Mouse (Mus musculus): ENCODE measurements at regions not wholly inside any gene's neighbourhood (a gene's known extent, or its start where the extent isn't known, plus 50 kb on each side); places are given as distances from the start of the nearest gene placed in this dataset.

GRCm38 (mm10) chr4:46257061-46257795, 61.1 kb upstream of the Xpa start:
- Histone ChIP-seq H3K9ac (replicated peaks) (no peak overlapping the region), H3K9me3 (replicated peaks) (no peaks in the 10 kb centered on the region), H3K27me3 (replicated peaks) (no peaks in the 10 kb centered on the region), H3K27ac (replicated peaks) (no peak overlapping the region), H3K4me2 (no peak overlapping the region), H3K36me3 (no peaks in the 10 kb centered on the region), H3K4me1 (no peaks in the 10 kb centered on the region), H3K4me3 (replicated peaks) (no peak overlapping the region)
- no peak for ATAC-seq (ENCODE audit: low FRiP score)
- WGBS, result 75% methylated on average over 12 of the region's 12 CpGs

GRCm38 (mm10) chr4:46258774-46259173, 62.7 kb upstream of the Xpa start:
- Histone ChIP-seq H3K9me3 (replicated peaks) (no peaks in the 10 kb centered on the region), H3K4me3 (replicated peaks) (no peak overlapping the region), H3K27ac (replicated peaks) (no peak overlapping the region), H3K27me3 (replicated peaks) (no peaks in the 10 kb centered on the region), H3K4me1 (no peaks in the 10 kb centered on the region), H3K36me3 (no peaks in the 10 kb centered on the region), H3K9ac (replicated peaks) (no peak overlapping the region), H3K4me2 (no peak overlapping the region)
- ATAC-seq (ENCODE audit: low FRiP score), result no peak
- whole genome bisulfite sequencing, result 72% methylated on average over 5 of the region's 5 CpGs

- WGBS, result 44% methylated on average over 6 of the region's 6 CpGs
- Histone ChIP-seq H3K4me2 (no peak overlapping the region), H3K27ac (replicated peaks) (no peak overlapping the region; the same call in 1 of the 2 replicates), H3K9me3 (replicated peaks) (no peaks in the 10 kb centered on the region), H3K4me3 (replicated peaks) (no peak overlapping the region), H3K4me1 (no peaks in the 10 kb centered on the region), H3K9ac (replicated peaks) (no peak overlapping the region), H3K36me3 (no peaks in the 10 kb centered on the region), H3K27me3 (replicated peaks) (no peaks in the 10 kb centered on the region; the same call in 1 of the 2 replicates)
- ATAC-seq (ENCODE audit: low FRiP score), result no peak
Observed at GRCm38 (mm10) chr4:46268564-46269247, 72.6 kb upstream of the Xpa start.

DNA sequence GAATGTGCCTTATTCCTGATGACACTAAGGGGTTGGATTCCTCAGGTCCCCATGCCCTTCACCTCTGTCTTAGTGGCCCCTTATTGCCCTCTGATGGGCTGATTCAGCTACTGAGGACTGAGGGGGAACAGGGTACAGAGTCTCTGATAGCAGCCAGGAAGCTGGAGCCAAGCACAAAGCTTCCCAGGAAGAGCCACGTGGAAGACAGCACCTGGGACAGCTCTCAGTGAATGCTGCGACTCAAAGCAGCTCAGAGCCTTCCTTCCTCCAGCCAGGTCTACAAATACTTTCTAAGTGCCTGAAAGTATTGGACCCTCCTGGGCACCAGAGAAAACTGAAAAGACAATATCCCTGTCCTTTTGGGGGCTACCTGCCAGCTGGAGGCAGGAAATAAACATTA, 72.3 kb upstream of the Foxe1 start:
- no peak for ATAC-seq (ENCODE audit: low FRiP score)
- no peaks in the 10 kb centered on the region; the same call in 1 of the 2 replicates for H3K27me3 ChIP-seq (replicated peaks)
- no peaks in the 10 kb centered on the region for H3K4me1 ChIP-seq
- H3K36me3 ChIP-seq, result no peaks in the 10 kb centered on the region
- 0% methylated on average over 2 of the region's 2 CpGs for WGBS
- H3K4me2 ChIP-seq, result no peak overlapping the region
- H3K9ac ChIP-seq (replicated peaks), result no peak overlapping the region
- no peak overlapping the region for H3K27ac ChIP-seq (replicated peaks)
- H3K9me3 ChIP-seq (replicated peaks), result no peaks in the 10 kb centered on the region
- H3K4me3 ChIP-seq (replicated peaks), result no peak overlapping the region

DNA sequence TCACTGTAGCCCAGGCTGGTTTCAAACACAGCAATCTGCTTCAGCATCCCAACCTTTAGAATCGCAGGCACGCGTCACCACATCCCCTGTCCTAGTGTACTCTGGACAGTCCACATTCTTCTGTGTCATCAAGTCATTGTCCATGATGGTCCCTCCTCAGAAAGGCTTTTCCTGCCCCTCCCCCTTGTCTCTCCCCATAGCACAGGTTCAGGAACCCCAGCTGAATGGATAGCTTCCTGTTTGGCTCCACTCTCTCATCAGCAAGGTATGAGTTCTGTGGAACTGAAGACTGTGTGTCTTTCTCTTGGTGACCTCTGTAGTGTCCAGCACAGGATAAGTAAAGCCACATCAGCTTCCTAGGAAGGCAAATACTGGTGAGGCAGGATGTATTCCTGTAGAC, 67.6 kb upstream of the Foxe1 start:
- peaks cover 9% of the 10 kb centered on the region; the same call in 1 of the 2 replicates for H3K4me1 ChIP-seq
- WGBS, result 79% methylated on average over 3 of the region's 3 CpGs
- H3K27ac ChIP-seq (replicated peaks), result no peak overlapping the region
- no peak overlapping the region for H3K9ac ChIP-seq (replicated peaks)
- no peak overlapping the region for H3K4me2 ChIP-seq
- no peaks in the 10 kb centered on the region for H3K9me3 ChIP-seq (replicated peaks)
- no peaks in the 10 kb centered on the region for H3K36me3 ChIP-seq
- no peak overlapping the region for H3K4me3 ChIP-seq (replicated peaks)
- no peak for ATAC-seq (ENCODE audit: low FRiP score)
- no peaks in the 10 kb centered on the region; the same call in 1 of the 2 replicates for H3K27me3 ChIP-seq (replicated peaks)

- Histone ChIP-seq H3K9ac (replicated peaks) (no peak overlapping the region), H3K4me2 (peak overlapping the region; percentile 7; the same call in 1 of the 2 replicates), H3K27ac (replicated peaks) (no peak overlapping the region), H3K27me3 (replicated peaks) (no peaks in the 10 kb centered on the region; the same call in 1 of the 2 replicates), H3K4me3 (replicated peaks) (no peak overlapping the region), H3K4me1 (peaks cover 9% of the 10 kb centered on the region; the same call in 1 of the 2 replicates), H3K36me3 (no peaks in the 10 kb centered on the region), H3K9me3 (replicated peaks) (no peaks in the 10 kb centered on the region)
- 23% methylated on average over 19 of the region's 19 CpGs for whole genome bisulfite sequencing
- ATAC-seq (ENCODE audit: low FRiP score), result no peak
Observed at GRCm38 (mm10) chr4:46276851-46277581, 66.4 kb upstream of the Foxe1 start.

- H3K36me3 ChIP-seq, result no peaks in the 10 kb centered on the region
- WGBS, result 93% methylated on average over 9 of the region's 9 CpGs
- no peaks in the 10 kb centered on the region for H3K27me3 ChIP-seq (replicated peaks)
- H3K4me2 ChIP-seq, result no peak overlapping the region
- H3K27ac ChIP-seq (replicated peaks), result no peak overlapping the region
- ATAC-seq (ENCODE audit: low FRiP score), result no peak
- no peaks in the 10 kb centered on the region for H3K9me3 ChIP-seq (replicated peaks)
- no peak overlapping the region for H3K4me3 ChIP-seq (replicated peaks)
- H3K4me1 ChIP-seq, result no peaks in the 10 kb centered on the region
- no peak overlapping the region for H3K9ac ChIP-seq (replicated peaks)
Observed at GRCm38 (mm10) chr4:46286955-46287354, 56.5 kb upstream of the Foxe1 start.

- H3K4me2 ChIP-seq, result no peak overlapping the region
- H3K27me3 ChIP-seq (replicated peaks), result no peaks in the 10 kb centered on the region
- no peak overlapping the region for H3K4me3 ChIP-seq (replicated peaks)
- H3K9me3 ChIP-seq (replicated peaks), result no peaks in the 10 kb centered on the region
- no peaks in the 10 kb centered on the region for H3K36me3 ChIP-seq
- H3K9ac ChIP-seq (replicated peaks), result no peak overlapping the region
- ATAC-seq (ENCODE audit: low FRiP score), result no peak
- WGBS, result 54% methylated on average over 10 of the region's 10 CpGs
- H3K27ac ChIP-seq (replicated peaks), result no peak overlapping the region
- no peaks in the 10 kb centered on the region for H3K4me1 ChIP-seq
Observed at GRCm38 (mm10) chr4:46291620-46292254, 51.7 kb upstream of the Foxe1 start.
